Mouse (Mus musculus) MEL (cell line): ENCODE measurements around the gene Gm5475. TPM values are rescaled to one million over a fixed set of nuclear protein-coding genes. Genes with fewer than 3 reads are reported as not detected.
A peak's percentile ranks its signal among the peaks of the same experiment; 100 is the strongest.

Experiments
- DNase-seq: peaks from one replicate; pipeline ENCODE4 v3.0.0; 2011; ENCODE audit warnings: low read depth, low spot score
- H3K27ac ChIP-seq: 2 replicates; pipeline ENCODE4 v1.5.1; 2012; ENCODE audit warnings: low read depth, mild to moderate bottlenecking, control low read depth, low read length, moderate library complexity; ENCODE audit not compliant: control insufficient read depth
- H3K27me3 ChIP-seq, 2 experiments: fragments of 150-350 bp in 1 of 2; sonication (generic) in 1 of 2; 2 replicates each; pipeline ENCODE4 v1.6.1; 2012; ENCODE audit warnings: low read length in 2 of 2, mild to moderate bottlenecking in 2 of 2, improper control_type of control experiment in 1 of 2, moderate library complexity in 1 of 2; ENCODE audit not compliant: insufficient read depth in 2 of 2, control insufficient read depth in 1 of 2
- H3K36me3 ChIP-seq, 2 experiments: 2 replicates each; pipeline ENCODE4 v1.6.1; 2012 to 2014; ENCODE audit warnings: low read length in 2 of 2, improper control_type of control experiment in 1 of 2, inconsistent platforms in 1 of 2, mild to moderate bottlenecking in 1 of 2; ENCODE audit not compliant: insufficient read depth in 2 of 2, control insufficient read depth in 1 of 2
- H3K4me1 ChIP-seq, 2 experiments: fragments of 150-350 bp in 1 of 2; sonication (generic) in 1 of 2; 2 replicates each; pipeline ENCODE4 v1.6.1; 2012; ENCODE audit warnings: low read length in 2 of 2, improper control_type of control experiment in 1 of 2, mild to moderate bottlenecking in 1 of 2; ENCODE audit not compliant: insufficient read depth in 2 of 2, control insufficient read depth in 1 of 2
- H3K4me3 ChIP-seq, 2 experiments: fragments of 150-350 bp in 1 of 2; sonication (generic) in 1 of 2; 2 replicates each; pipeline ENCODE4 v1.5.1; 2012; ENCODE audit warnings: low read depth in 2 of 2, low read length in 2 of 2, mild to moderate bottlenecking in 2 of 2, moderate library complexity in 2 of 2, control low read depth in 1 of 2, improper control_type of control experiment in 1 of 2; ENCODE audit not compliant: control insufficient read depth in 1 of 2, insufficient read depth in 1 of 2
- H3K79me2 ChIP-seq: 2 replicates; pipeline ENCODE4 v1.6.1; 2012; ENCODE audit warnings: mild to moderate bottlenecking, low read length, moderate library complexity; ENCODE audit not compliant: control insufficient read depth, poor library complexity, insufficient read depth
- H3K9ac ChIP-seq: 2 replicates; pipeline ENCODE4 v1.6.1; 2012; ENCODE audit warnings: low read depth, mild to moderate bottlenecking, control low read depth, low read length, moderate library complexity; ENCODE audit not compliant: control insufficient read depth, poor library complexity, severe bottlenecking
- H3K9me3 ChIP-seq: fragments of 150-350 bp; sonication (generic); replicated peaks from 2 replicates; pipeline ENCODE4 v1.6.1; 2012; ENCODE audit warnings: mild to moderate bottlenecking, low read length, improper control_type of control experiment, moderate library complexity; ENCODE audit not compliant: insufficient read depth
- CHD1 ChIP-seq: IDR thresholded peaks from 2 replicates; pipeline ENCODE4 v1.6.1; 2012; ENCODE audit warnings: low read depth, mild to moderate bottlenecking, inconsistent platforms, low read length, improper control_type of control experiment
- ETS1 ChIP-seq: IDR thresholded peaks from 2 replicates; pipeline ENCODE4 v1.6.1; 2012; ENCODE audit warnings: low read depth, mild to moderate bottlenecking, inconsistent platforms, low read length, improper control_type of control experiment, moderate library complexity
- GABPA ChIP-seq: IDR thresholded peaks from 2 replicates; pipeline ENCODE4 v1.6.1; 2012; ENCODE audit warnings: low read depth, mild to moderate bottlenecking, inconsistent platforms, low read length, improper control_type of control experiment, moderate library complexity
- GATA1 ChIP-seq: IDR thresholded peaks from 2 replicates; pipeline ENCODE4 v1.6.1; 2011; ENCODE audit warnings: low read depth, low read length, improper control_type of control experiment
- HCFC1 ChIP-seq: IDR thresholded peaks from 2 replicates; pipeline ENCODE4 v1.6.1; 2012; ENCODE audit warnings: low read depth, mild to moderate bottlenecking, inconsistent platforms, low read length, improper control_type of control experiment, moderate library complexity
- MAFK ChIP-seq: IDR thresholded peaks from 2 replicates; pipeline ENCODE4 v1.6.1; 2011; ENCODE audit warnings: low read depth, mild to moderate bottlenecking, low read length, improper control_type of control experiment, borderline replicate concordance
- MAX ChIP-seq: IDR thresholded peaks from 2 replicates; pipeline ENCODE4 v1.6.1; 2011; ENCODE audit warnings: low read length, improper control_type of control experiment
- MEF2A ChIP-seq: IDR thresholded peaks from 2 replicates; pipeline ENCODE4 v1.6.1; 2014; ENCODE audit warnings: low read depth, mild to moderate bottlenecking, inconsistent platforms, low read length, improper control_type of control experiment; ENCODE audit not compliant: poor library complexity, insufficient replicate concordance, severe bottlenecking; ENCODE audit errors: extremely low read depth
- NELFE ChIP-seq: IDR thresholded peaks from 2 replicates; pipeline ENCODE4 v1.6.1; 2011; ENCODE audit warnings: low read depth, low read length, improper control_type of control experiment
- NRF1 ChIP-seq: IDR thresholded peaks from 2 replicates; pipeline ENCODE4 v1.6.1; 2014; ENCODE audit warnings: low read depth, mild to moderate bottlenecking, inconsistent platforms, low read length, improper control_type of control experiment, moderate library complexity; ENCODE audit not compliant: poor library complexity, insufficient read depth, severe bottlenecking
- POLR2A ChIP-seq, 2 experiments: IDR thresholded peaks; 2 replicates each; pipeline ENCODE4 v1.6.1; 2011 to 2012; ENCODE audit warnings: low read length in 2 of 2, mild to moderate bottlenecking in 2 of 2, control low read depth in 1 of 2, improper control_type of control experiment in 1 of 2, low read depth in 1 of 2, moderate library complexity in 1 of 2; ENCODE audit not compliant: control insufficient read depth in 1 of 2, insufficient read depth in 1 of 2, poor library complexity in 1 of 2
- POLR2AphosphoS2 ChIP-seq: IDR thresholded peaks from 2 replicates; pipeline ENCODE4 v1.6.1; 2011; ENCODE audit warnings: low read length, improper control_type of control experiment
- POLR2AphosphoS5 ChIP-seq: IDR thresholded peaks from 2 replicates; pipeline ENCODE4 v1.6.1; 2012; ENCODE audit warnings: low read depth, borderline replicate concordance, mild to moderate bottlenecking, inconsistent platforms, low read length, moderate library complexity, mixed read lengths
- RAD21 ChIP-seq: IDR thresholded peaks from 2 replicates; pipeline ENCODE4 v1.6.1; 2011; ENCODE audit warnings: mild to moderate bottlenecking, low read depth, low read length, improper control_type of control experiment
- SIN3A ChIP-seq: IDR thresholded peaks from 2 replicates; pipeline ENCODE4 v1.6.1; 2012; ENCODE audit warnings: low read length, improper control_type of control experiment, inconsistent platforms
- SMC3 ChIP-seq: IDR thresholded peaks from 2 replicates; pipeline ENCODE4 v1.6.1; 2011; ENCODE audit warnings: low read depth, low read length, improper control_type of control experiment
- TBP ChIP-seq: IDR thresholded peaks from 2 replicates; pipeline ENCODE4 v1.8.0; 2011; ENCODE audit warnings: low read depth, low read length, improper control_type of control experiment
- TCF12 ChIP-seq: IDR thresholded peaks from 2 replicates; pipeline ENCODE4 v1.6.1; 2014; ENCODE audit warnings: low read depth, mild to moderate bottlenecking, inconsistent platforms, low read length, improper control_type of control experiment, moderate library complexity
- UBTF ChIP-seq: IDR thresholded peaks from 2 replicates; pipeline ENCODE4 v1.6.1; 2012; ENCODE audit warnings: low read depth, mild to moderate bottlenecking, inconsistent platforms, low read length, improper control_type of control experiment, moderate library complexity, borderline replicate concordance; ENCODE audit not compliant: insufficient read depth
- ZC3H11A ChIP-seq: IDR thresholded peaks from 2 replicates; pipeline ENCODE4 v1.6.1; 2012; ENCODE audit warnings: low read depth, mild to moderate bottlenecking, inconsistent platforms, low read length, improper control_type of control experiment
- ZKSCAN1 ChIP-seq: IDR thresholded peaks from 2 replicates; pipeline ENCODE4 v1.6.1; 2012; ENCODE audit warnings: low read depth, mild to moderate bottlenecking, inconsistent platforms, low read length, improper control_type of control experiment, moderate library complexity
- ZMIZ1 ChIP-seq: IDR thresholded peaks from 2 replicates; pipeline ENCODE4 v1.6.1; 2012; ENCODE audit warnings: low read depth, mild to moderate bottlenecking, inconsistent platforms, low read length, improper control_type of control experiment, moderate library complexity
- ZNF384 ChIP-seq: IDR thresholded peaks from 2 replicates; pipeline ENCODE4 v1.6.1; 2012; ENCODE audit warnings: low read depth, mild to moderate bottlenecking, inconsistent platforms, low read length, improper control_type of control experiment
- polyA plus RNA-seq, 2 experiments: library from polyadenylated mRNA; stranded (reverse) in 1 of 2; unstranded in 1 of 2; fragments of >175 nt in 1 of 2; fragments of >200 nt in 1 of 2; gene quantifications; 2 replicates each; pipeline versions ENCODE4 v1.2.1 to v1.2.4; 2012; ENCODE audit warnings: low replicate concordance in 2 of 2, low read depth in 1 of 2; ENCODE audit not compliant: insufficient read length in 2 of 2, insufficient read depth in 1 of 2, missing spikeins in 1 of 2
- total RNA-seq: library from RNA; depleted of rRNA; stranded (reverse); fragments of 300-350 nt; gene quantifications from 2 replicates; pipeline ENCODE4 v1.2.3, GENCODE M21; 2012

Gm5475 gene
- total and polyA plus RNA-seq, 3 experiments: 0.14 to 0.15 TPM; not detected in 1

DNA sequence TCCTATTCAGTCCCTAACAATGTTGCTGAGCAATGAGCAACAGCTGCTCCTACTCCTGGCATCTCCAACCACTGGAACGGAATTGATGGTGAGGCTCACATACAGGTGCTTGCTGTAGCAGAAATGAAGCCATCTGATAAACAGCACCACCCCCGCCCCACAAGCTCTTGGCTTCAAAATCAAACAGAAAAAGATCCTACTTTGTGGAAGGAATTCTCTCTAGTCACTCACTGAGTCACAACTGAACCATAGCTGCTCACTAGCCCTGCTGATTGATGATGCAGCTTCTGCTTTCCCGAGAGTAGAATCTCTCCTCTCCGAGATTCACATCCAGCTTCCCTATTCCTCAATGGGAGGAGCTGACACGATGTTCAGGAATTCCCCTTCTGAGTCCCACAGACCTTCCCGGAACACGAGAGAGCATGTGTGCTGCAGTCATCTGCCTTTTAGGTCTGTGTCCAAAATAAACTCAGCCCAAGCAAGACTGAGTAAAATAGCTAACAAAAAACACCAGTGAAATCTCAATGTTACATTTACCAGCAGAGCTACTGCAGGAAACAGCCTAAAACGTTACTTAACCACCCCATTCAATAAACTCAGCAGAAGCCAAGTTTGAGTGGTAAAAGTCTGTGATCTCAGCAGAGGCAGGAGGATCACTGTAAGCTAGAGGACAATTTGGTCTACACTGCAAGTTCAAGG lies 739 bp upstream of the Gm5475 start (continued):
- TF ChIP-seq TBP: 0 out of 2 replicates have a peak, but pooled peaks have one; percentile 37
- TF ChIP-seq MAFK: 0 out of 2 replicates have a peak, but pooled peaks have one; percentile 16
- no peak for TF ChIP-seq POLR2AphosphoS5
- TF ChIP-seq POLR2A (IDR thresholded peaks at IDR 0.05; ENCODE audit: control insufficient read depth in 1 of 2, insufficient read depth in 1 of 2, low read depth in 1 of 2, low read length in 2 of 2, poor library complexity in 1 of 2): peak in 1 of 2 experiments; percentile 41; a peak in 1 of 4 replicates
- 0 out of 2 replicates have a peak, but pooled peaks have one; percentile 42 for TF ChIP-seq CHD1

DNA sequence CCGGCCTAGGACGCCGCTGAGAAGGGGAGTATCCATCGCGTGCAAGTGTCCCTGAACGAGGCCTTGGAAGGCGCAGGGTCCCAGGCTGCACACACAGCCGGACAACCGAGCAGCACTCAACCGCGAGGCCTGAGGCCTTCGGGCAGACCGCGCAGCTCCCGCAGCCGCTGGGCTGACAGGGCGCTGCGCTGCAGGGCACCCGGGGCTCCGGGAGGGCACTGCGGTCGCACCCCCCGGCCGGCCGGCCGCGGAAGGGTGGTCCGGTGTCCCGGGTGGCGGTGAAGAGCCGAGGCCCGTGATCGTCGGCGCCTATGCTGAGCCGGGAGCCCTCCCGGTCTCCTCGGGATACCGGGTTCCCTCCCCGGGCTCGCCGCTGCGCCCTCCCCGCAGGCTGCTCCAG lies 529 bp downstream of the Gm5475 start:
- Histone ChIP-seq H3K4me3 (peak overlapping the region; percentile 85 to 98), H3K36me3 (peaks cover 7 to 34% of the 10 kb centered on the region in 2 experiments; a peak in 3 of 4 replicates), H3K79me2 (peaks cover 48% of the 10 kb centered on the region), H3K4me1 (peaks cover 33 to 37% of the 10 kb centered on the region in 2 experiments), H3K9ac (peak overlapping the region; percentile 96), H3K27ac (peak overlapping the region; percentile 44), H3K27me3 (no peaks in the 10 kb centered on the region), H3K9me3 (no peaks in the 10 kb centered on the region)
- no peak for TF ChIP-seq ZNF384
- no peak for TF ChIP-seq RAD21
- no peak for TF ChIP-seq GATA1
- no peak for TF ChIP-seq ZMIZ1
- TF ChIP-seq UBTF: peak; percentile 84; the same call in 1 of the 2 replicates
- no peak for TF ChIP-seq POLR2AphosphoS5
- TF ChIP-seq ZKSCAN1: no peak
- peak; percentile 64 for DNase-seq

DNA sequence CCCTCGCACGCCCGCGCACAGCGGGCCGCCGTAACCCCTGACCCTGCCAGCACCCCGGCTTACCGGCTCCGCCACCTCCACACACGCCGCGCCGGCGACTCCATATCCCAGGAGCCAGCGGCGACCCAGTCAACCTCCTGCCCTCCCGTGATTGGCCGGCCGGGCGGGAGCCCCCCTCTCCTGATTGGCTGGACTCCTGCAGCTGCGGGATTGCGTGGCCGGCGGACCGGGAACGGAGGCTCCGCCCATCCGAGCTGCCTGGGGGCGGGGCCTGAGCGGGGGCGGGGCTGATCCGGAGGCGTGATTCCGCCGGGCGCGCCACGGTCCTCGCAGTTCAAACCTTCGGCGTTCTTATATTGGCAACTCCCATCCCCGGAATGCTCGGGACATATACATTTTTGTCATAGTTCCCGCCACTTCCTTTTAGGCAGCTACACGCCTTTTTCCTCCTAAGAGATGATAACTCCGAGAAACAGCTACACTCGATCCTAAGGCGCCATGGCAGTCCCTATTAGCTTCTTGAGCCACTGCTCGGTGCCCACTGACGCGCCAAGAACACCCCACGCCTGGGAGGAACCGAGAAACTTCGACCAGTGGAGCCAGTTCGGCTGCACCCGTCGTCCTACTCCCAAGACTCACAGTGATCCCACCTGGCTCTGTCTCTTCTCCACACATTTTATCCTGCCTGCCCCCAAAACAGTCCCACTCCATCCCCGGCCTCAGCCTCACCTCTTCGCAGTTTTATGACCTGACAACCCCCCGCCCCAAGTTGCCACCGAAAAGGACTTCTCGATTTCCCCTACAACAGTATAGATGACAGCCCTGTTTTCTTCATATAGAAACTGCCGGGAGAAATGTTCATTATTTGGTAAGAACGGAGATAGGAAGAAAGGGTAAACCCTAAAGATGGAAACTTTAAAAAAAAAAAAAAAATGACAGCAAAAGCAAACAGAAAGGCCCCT lies 1.2 kb downstream of the Gm5475 start:
- Histone ChIP-seq H3K9ac (peak overlapping the region; percentile 96), H3K36me3 (peaks cover 2 to 29% of the 10 kb centered on the region in 2 experiments; a peak in 2 of 4 replicates), H3K27ac (peak overlapping the region; percentile 44), H3K4me3 (peak overlapping the region; percentile 85 to 98), H3K4me1 (peaks cover 27 to 31% of the 10 kb centered on the region in 2 experiments), H3K9me3 (no peaks in the 10 kb centered on the region), H3K79me2 (peaks cover 42% of the 10 kb centered on the region), H3K27me3 (no peaks in the 10 kb centered on the region)
- DNase-seq: peak; percentile 98
- no peak for TF ChIP-seq SMC3
- no peak for TF ChIP-seq POLR2AphosphoS5
- TF ChIP-seq ZNF384: peak; percentile 68
- peak; percentile 60 for TF ChIP-seq TBP
- peak; percentile 86; the same call in 1 of the 2 replicates for TF ChIP-seq POLR2AphosphoS2
- TF ChIP-seq GATA1: no peak
- peak; percentile 70 for TF ChIP-seq TCF12
- TF ChIP-seq HCFC1: peak; percentile 88
- TF ChIP-seq NELFE: peak; percentile 97
- no peak for TF ChIP-seq ETS1
- peak; percentile 50; the same call in 1 of the 2 replicates for TF ChIP-seq NRF1
- peak; percentile 83 for TF ChIP-seq SIN3A
- TF ChIP-seq POLR2A (IDR thresholded peaks at IDR 0.05; ENCODE audit: control insufficient read depth in 1 of 2, insufficient read depth in 1 of 2, low read depth in 1 of 2, low read length in 2 of 2, poor library complexity in 1 of 2): peak; percentile 98 to 99
- peak; percentile 6; the same call in 1 of the 2 replicates for TF ChIP-seq MEF2A
- TF ChIP-seq MAX: peak; percentile 6; the same call in 1 of the 2 replicates
- no peak for TF ChIP-seq GABPA
- TF ChIP-seq UBTF: no peak
- no peak for TF ChIP-seq ZC3H11A
